Mouse (Mus musculus) heart, adult 2 months (tissue): ENCODE data around the gene Coq8b.

ENCODE experiments used
- CTCF ChIP-seq: fragments of 200-600 bp; IDR thresholded peaks from 2 replicates; pipeline ENCODE4 v1.8.1; 2022; ENCODE audit warnings: antibody characterized with exemption, mild to moderate bottlenecking, moderate library complexity
- EP300 ChIP-seq: fragments of 200-500 bp; IDR thresholded peaks from 2 replicates; pipeline ENCODE4 v1.6.1; 2011; ENCODE audit warnings: low read depth, low read length, control low read depth; ENCODE audit not compliant: insufficient read depth
- POLR2A ChIP-seq: fragments of 200-500 bp; IDR thresholded peaks from 2 replicates; pipeline ENCODE4 v1.6.1; 2011; ENCODE audit warnings: mild to moderate bottlenecking, low read depth, low read length, control low read depth; ENCODE audit not compliant: insufficient read depth

GRCm38 (mm10) chr7:27302172-27302571 lies 69.3 kb downstream of the Coq8b start:
- TF ChIP-seq CTCF, result peak; percentile 98
- TF ChIP-seq EP300, result peak; percentile 96
- no peak for TF ChIP-seq POLR2A
